Mouse (Mus musculus) midbrain, embryonic 10.5 days (tissue): Measurements from ENCODE around the gene Pip5k1a. TPM values are rescaled to one million over a fixed set of nuclear protein-coding genes. Genes with fewer than 3 reads are reported as not detected.

Experiments
- DNase-seq: peaks from one replicate; pipeline ENCODE4 v3.0.0-alpha.2; 2017; ENCODE audit warnings: low spot score
- H3K27ac ChIP-seq: fragments of 300-500 bp; sonication (generic); replicated peaks from 2 replicates; pipeline ENCODE4 v1.5.1; 2016; ENCODE audit warnings: mild to moderate bottlenecking
- H3K27me3 ChIP-seq: fragments of 300-500 bp; sonication (generic); 2 replicates; pipeline ENCODE4 v1.6.1; 2016; ENCODE audit warnings: low read depth, mild to moderate bottlenecking; ENCODE audit not compliant: poor library complexity, severe bottlenecking
- H3K36me3 ChIP-seq: fragments of 300-500 bp; sonication (generic); 2 replicates; pipeline ENCODE4 v1.6.1; 2016; ENCODE audit warnings: mild to moderate bottlenecking, moderate library complexity
- H3K4me1 ChIP-seq: fragments of 300-500 bp; sonication (generic); 2 replicates; pipeline ENCODE4 v1.6.1; 2016
- H3K4me3 ChIP-seq: fragments of 300-500 bp; sonication (generic); 2 replicates; pipeline ENCODE4 v1.5.1; 2016; ENCODE audit warnings: mild to moderate bottlenecking, moderate library complexity
- H3K9me3 ChIP-seq: fragments of 300-500 bp; sonication (generic); replicated peaks from 2 replicates; pipeline ENCODE4 v1.6.1; 2016; ENCODE audit warnings: mild to moderate bottlenecking
- WGBS: fragments of 180-500 bp; shearing (Covaris S2); methylation state at CpG from one replicate; pipeline ENCODE4 v1.1.7; 2016; 5-methylcytosine and 5-hydroxymethylcytosine counted together
- polyA plus RNA-seq: library from polyadenylated mRNA; unstranded; fragments of >200 nt; fragmentation: Nextera tagmentation; extraction: Ambion mirVana; gene quantifications from 2 replicates; pipeline ENCODE4 v1.2.1, GENCODE M21; 2016

Pip5k1a gene
- 18.0 and 18.7 TPM in 2 replicates for polyA plus RNA-seq

DNA sequence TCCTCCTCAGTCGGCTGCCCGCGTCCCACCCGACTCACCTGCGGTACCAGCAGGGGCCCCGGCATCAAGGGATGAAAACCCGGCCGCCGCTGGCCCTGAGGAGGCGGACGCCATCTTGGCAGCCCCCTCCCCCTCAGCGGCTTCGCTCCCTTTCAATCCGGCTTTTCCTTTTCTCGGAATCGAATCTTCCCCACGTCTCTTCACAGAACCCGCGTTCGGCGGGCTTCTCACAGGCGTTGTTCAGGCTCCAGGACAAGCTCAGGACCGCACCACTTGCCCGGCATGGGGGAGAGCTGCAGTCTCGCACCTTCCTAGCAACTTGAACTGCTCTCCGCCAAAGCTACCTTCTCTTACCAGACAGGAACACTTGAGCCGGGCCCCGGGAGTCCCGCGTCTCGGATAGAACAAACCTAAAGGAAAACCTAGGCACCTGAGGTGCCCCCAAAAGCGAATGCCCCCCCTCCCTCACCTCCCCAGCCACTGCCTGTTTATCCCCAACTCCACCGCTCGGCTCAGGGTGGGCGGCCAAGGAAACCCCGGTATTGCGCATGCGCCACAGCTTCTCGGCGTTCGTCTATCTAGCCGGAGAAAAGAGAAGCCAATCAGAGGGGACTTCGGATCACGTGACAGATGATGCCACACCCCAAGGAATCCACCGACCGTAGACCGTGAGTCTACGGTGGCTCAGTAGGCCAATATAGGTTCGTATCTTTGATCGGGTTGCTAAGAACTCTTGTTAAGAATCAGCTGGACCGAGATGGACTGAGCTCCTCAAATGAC, at the start of gene Pip5k1a:
Pip5k1a (minus strand) TSS at position 593 of the 780 bp plus-strand sequence.
- Histone ChIP-seq H3K27me3 (no peaks in the 10 kb centered on the region), H3K4me3 (peak within 1 kb of the TSS; percentile 96), H3K9me3 (no peaks in the 10 kb centered on the region), H3K36me3 (peaks cover 22% of the 10 kb centered on the region), H3K4me1 (peaks cover 11% of the 10 kb centered on the region), H3K27ac (peak within 1 kb of the TSS; percentile 90)
- DNase-seq, result peak; percentile 98
- under 1% methylated on average over 51 of the region's 51 CpGs for WGBS

DNA sequence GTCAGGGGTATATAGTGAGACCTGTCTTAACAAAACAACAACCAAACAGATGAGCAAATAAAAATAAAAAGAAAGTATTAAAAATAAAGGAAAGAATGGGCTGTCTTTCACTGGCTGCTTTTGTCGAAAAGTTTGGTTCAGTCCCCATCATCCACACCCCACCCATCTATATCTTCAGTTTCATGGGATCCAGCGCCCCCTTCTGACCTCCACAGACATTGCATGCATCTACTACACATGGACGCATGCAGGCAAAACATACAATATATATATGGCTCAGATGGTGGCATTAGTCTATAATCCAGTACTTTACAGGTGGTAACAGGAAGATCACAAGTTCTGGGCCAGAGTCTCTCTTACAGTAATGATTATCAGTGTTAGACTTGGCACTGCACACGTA, 47.1 kb upstream of the Pip5k1a start:
- H3K27me3 ChIP-seq, result peaks cover 13% of the 10 kb centered on the region
- WGBS, result 55% methylated on average over 4 of the region's 4 CpGs
- no peaks in the 10 kb centered on the region for H3K36me3 ChIP-seq
- no peak overlapping the region for H3K27ac ChIP-seq
- no peak overlapping the region for H3K4me3 ChIP-seq
- no peak for DNase-seq
- no peaks in the 10 kb centered on the region for H3K9me3 ChIP-seq
- no peaks in the 10 kb centered on the region for H3K4me1 ChIP-seq

DNA sequence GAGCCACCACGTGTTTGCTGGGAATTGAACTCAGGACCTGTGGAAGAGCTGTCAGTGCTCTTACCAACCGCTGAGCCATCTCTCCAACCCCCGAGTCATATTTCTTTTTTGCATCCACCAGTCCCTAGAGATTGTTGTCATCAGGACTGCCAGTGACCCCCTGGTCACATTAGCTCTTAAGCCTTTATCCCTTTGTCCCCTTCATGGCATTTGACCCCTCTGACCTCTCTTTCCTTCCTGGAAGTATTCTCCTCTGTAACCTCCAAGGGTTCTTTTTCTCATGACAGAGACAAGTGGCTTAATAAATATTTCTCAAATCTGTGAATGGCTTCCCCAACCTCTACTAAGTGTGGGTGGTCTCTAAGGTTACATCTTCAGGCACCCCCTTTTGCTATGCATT, 41.2 kb upstream of the Pip5k1a start:
- no peaks in the 10 kb centered on the region for H3K9me3 ChIP-seq
- peaks cover 8% of the 10 kb centered on the region for H3K4me1 ChIP-seq
- 60% methylated on average over 3 of the region's 3 CpGs for WGBS
- no peaks in the 10 kb centered on the region for H3K36me3 ChIP-seq
- no peak overlapping the region for H3K4me3 ChIP-seq
- H3K27ac ChIP-seq, result no peak overlapping the region
- no peak for DNase-seq
- H3K27me3 ChIP-seq, result no peaks in the 10 kb centered on the region

DNA sequence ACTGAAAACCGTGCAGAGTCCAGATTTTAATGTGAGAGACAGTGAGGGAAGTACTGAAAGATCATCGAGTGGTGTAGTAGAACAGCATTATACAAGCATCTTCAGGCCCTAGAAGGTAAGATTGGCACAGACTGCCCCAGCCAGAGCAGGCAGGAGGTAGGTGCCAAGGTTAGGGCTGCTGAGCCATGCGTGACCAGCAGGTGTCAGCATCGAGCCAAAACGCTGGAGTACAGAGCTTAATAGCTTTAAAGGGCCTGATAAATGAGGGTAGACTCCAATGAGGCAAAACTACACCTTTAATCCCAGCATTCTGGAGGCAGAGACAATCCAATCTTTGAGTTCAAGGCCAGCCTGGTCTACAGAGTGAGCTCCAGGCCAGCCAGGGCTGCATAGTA, 35.9 kb upstream of the Pip5k1a start:
- no peaks in the 10 kb centered on the region for H3K27me3 ChIP-seq
- WGBS, result 9% methylated on average over 5 of the region's 5 CpGs
- DNase-seq, result peak; percentile 81
- H3K4me1 ChIP-seq, result no peaks in the 10 kb centered on the region
- H3K9me3 ChIP-seq, result no peaks in the 10 kb centered on the region
- no peak overlapping the region for H3K4me3 ChIP-seq
- no peak overlapping the region for H3K27ac ChIP-seq
- peaks cover 25% of the 10 kb centered on the region for H3K36me3 ChIP-seq

DNA sequence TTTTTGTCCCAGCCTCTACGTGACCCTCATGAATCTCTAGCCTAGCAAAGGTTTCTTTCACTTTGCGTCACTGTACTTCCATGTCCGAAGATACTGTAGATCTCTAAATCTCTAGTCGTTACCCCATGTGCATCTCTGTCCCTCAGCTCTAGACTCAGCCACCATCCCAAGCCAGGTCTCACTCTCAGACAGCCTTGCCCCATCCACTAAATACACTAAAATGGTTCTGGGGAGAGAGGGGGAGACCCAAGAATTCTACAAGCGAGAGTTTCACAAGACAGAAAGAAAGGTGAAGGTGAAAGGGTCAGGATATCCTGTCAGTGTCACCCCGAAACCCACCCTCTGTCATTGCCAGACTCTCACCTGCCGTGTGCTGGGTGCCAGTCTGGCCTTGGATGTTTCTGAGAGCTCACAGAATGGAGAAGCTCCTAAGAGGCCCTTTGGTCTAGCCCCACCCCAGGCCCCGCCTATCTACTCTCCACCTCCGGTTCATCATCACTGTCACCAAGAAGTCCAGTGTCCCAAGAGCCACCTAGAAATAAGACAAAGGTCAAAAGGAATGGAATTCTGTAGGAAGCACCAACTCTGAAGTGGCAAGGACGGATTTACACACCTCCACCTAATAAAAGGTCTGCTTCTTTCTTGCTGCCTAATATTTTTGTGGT, 35.4 kb upstream of the Pip5k1a start, which contains the start of gene Tnfaip8l2:
Tnfaip8l2 (minus strand) TSS at position 409 of the 665 bp plus-strand sequence.
- DNase-seq, result no peak
- no peaks in the 10 kb centered on the region for H3K9me3 ChIP-seq
- H3K36me3 ChIP-seq, result peaks cover 25% of the 10 kb centered on the region
- no peaks in the 10 kb centered on the region for H3K4me1 ChIP-seq
- 82% methylated on average over 10 of the region's 10 CpGs for WGBS
- no peak within 1 kb of the TSS for H3K4me3 ChIP-seq
- H3K27ac ChIP-seq, result no peak within 1 kb of the TSS
- H3K27me3 ChIP-seq, result no peaks in the 10 kb centered on the region

DNA sequence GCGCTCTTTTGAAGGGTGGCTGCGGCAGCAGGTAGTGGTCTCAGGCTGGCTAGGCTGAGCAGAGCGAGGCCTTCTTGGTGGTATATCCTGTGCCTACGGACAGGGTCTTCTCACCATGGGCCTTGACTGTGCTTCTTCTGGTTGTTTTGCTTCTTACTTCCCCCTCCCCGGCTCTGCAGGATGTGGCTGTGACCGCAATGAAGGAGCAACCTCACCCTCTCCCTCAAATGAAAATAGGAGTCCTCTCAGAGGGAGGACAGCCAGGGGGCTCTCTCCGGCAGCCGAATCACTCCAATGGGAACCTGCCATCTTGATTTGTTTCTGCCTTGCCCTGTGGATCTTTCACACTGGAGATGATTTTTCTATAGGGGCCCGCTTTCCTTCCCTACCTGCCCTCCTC, 34.7 kb upstream of the Pip5k1a start:
- Histone ChIP-seq H3K36me3 (peaks cover 25% of the 10 kb centered on the region), H3K4me3 (no peak overlapping the region), H3K27ac (no peak overlapping the region), H3K27me3 (no peaks in the 10 kb centered on the region), H3K9me3 (no peaks in the 10 kb centered on the region), H3K4me1 (0 out of 2 replicates have a peak, but pooled peaks cover under 1% of the 10 kb centered on the region)
- 95% methylated on average over 9 of the region's 9 CpGs for WGBS
- no peak for DNase-seq

DNA sequence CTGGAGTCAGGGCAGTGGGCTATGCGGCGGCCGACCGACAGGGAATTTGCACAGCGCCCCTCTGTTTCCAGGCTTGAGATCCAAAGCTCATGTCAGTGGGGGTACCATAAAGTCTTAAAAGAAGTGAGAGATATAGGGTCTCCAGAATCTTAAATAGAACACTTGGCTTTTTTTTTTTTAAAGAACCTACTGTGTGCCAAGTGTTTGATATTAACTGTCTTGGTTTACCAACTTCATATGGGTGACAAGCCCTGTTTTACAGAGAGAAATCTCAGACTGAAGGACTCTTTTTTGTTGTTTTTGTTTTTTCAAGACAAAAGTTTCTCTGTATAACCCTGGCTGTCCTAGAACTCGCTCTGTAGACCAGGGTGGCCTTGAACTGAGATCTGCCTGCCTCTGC, 34.1 kb upstream of the Pip5k1a start:
- DNase-seq, result no peak
- Histone ChIP-seq H3K4me3 (no peak overlapping the region), H3K4me1 (peaks cover 7% of the 10 kb centered on the region), H3K36me3 (peaks cover 25% of the 10 kb centered on the region), H3K27ac (no peak overlapping the region), H3K9me3 (no peaks in the 10 kb centered on the region), H3K27me3 (no peaks in the 10 kb centered on the region)
- 92% methylated on average over 6 of the region's 6 CpGs for WGBS

DNA sequence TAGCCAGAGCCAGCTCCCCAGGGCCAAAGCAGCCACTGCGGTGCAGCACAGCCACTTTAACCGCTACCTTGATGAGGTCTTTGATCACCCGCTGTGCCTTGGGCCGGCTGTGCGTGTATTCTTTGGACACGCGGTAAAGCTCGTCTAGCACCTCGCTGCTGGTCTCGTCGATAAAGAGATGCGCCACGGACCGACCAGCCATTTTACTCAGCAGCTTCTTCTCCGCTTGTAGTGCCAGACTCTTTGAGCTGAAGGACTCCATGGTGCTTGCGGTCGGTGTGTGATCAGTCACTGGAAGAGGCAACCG, 33.5 kb upstream of the Pip5k1a start:
- no peak overlapping the region for H3K4me3 ChIP-seq
- no peaks in the 10 kb centered on the region for H3K27me3 ChIP-seq
- WGBS, result 58% methylated on average over 18 of the region's 18 CpGs
- no peak overlapping the region for H3K27ac ChIP-seq
- DNase-seq, result no peak
- H3K9me3 ChIP-seq, result no peaks in the 10 kb centered on the region
- peaks cover 25% of the 10 kb centered on the region for H3K36me3 ChIP-seq
- peaks cover 13% of the 10 kb centered on the region for H3K4me1 ChIP-seq

DNA sequence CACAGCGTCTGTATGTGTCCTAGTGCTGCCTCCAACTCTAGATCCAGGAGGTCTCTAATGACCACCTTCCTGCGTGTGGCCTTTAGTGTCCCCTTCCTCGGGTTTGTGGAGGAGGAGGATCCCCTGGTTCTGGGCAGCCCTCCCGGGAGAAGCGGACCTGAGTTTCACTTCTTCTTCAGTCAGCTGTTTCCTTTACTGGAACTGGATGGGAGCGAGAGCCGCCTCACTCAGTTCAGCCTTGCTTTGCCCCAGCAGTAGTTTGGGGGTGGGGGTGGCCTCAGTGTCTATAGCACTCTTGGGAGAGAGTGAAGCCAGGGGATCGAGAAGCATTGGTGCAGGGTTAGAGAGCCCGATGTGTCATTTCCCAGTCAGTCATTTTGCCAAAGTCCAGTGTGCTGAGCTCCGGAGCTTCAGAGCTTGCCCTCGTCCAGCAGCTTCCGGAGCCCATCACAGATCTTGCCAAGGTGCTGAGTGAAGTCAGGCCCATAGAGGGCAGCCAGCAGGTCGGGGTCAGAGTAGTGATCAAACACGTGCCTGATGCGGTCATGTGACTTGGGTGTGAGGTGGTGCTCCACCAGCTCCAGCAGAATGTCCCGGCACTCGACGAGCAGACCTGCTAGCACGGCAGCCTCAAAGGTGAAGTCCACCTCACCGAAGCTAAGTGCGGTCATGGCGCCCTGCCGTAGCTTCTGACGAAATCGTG, 33.0 kb upstream of the Pip5k1a start:
- 78% methylated on average over 25 of the region's 25 CpGs for WGBS
- peaks cover 25% of the 10 kb centered on the region for H3K36me3 ChIP-seq
- H3K9me3 ChIP-seq, result no peaks in the 10 kb centered on the region
- no peak for DNase-seq
- peaks cover 18% of the 10 kb centered on the region for H3K4me1 ChIP-seq
- no peak overlapping the region for H3K27ac ChIP-seq
- no peak overlapping the region for H3K4me3 ChIP-seq
- no peaks in the 10 kb centered on the region for H3K27me3 ChIP-seq

DNA sequence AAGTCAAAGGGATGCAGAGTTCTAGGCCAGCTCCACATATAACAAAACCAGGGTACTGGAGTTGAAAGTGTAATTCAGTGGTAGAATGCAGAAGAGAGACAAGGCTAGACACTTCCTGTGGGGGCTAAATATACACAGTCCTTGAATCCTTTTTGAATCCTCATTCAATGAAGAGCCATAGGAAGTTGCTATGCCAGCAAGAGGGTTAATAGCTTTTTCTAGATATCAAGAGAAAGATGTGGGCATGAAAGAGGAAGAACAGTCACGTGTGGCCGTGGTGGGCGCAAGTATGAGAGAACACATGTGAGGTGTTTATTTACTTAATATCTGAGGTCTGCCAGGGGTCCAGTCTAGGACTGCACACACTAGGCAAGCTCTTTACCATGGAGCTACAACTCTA, 29.6 kb upstream of the Pip5k1a start:
- DNase-seq, result no peak
- 96% methylated on average over 3 of the region's 3 CpGs for WGBS
- peaks cover 36% of the 10 kb centered on the region for H3K36me3 ChIP-seq

DNA sequence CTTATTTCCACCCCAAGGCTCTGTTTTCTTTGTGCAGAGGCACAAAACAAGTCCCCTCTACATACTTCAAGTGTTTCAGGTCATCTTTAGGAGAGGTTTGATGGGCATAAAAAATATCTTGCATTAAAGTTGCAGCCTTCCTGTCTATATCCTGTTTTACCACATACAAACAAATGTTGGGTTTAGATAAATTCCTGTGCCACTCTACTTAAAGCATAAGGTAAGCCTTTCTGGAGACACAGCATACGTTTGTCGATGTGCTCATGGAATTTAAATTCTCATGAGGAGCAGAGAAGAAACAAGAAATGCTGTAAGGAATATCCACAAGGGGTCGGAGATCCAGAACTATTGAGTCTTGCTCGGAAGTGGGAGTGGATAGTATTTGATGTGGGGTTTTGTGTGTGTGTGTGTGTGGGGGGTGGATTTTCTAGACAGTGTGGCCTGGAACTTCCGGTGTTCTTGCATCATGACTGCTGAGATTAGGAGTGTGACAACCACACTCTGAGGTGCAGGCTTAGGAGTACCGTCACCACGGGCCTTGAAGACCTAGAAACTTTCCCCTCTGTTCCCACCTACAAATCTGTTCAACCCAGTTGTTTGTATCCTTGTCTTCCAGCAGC, 28.8 kb upstream of the Pip5k1a start:
- H3K4me3 ChIP-seq, result peak overlapping the region; percentile 49
- no peak for DNase-seq
- H3K4me1 ChIP-seq, result peaks cover 26% of the 10 kb centered on the region
- peak overlapping the region; percentile 46; the same call in 1 of the 2 replicates for H3K27ac ChIP-seq
- H3K9me3 ChIP-seq, result no peaks in the 10 kb centered on the region
- H3K36me3 ChIP-seq, result peaks cover 39% of the 10 kb centered on the region
- 93% methylated on average over 7 of the region's 7 CpGs for WGBS
- H3K27me3 ChIP-seq, result no peaks in the 10 kb centered on the region

More for the DNA sequence above, 29.6 kb upstream of the Pip5k1a start:
- no peaks in the 10 kb centered on the region for H3K9me3 ChIP-seq
- no peak overlapping the region for H3K27ac ChIP-seq
- peaks cover 26% of the 10 kb centered on the region for H3K4me1 ChIP-seq
- H3K4me3 ChIP-seq, result no peak overlapping the region
- H3K27me3 ChIP-seq, result no peaks in the 10 kb centered on the region

DNA sequence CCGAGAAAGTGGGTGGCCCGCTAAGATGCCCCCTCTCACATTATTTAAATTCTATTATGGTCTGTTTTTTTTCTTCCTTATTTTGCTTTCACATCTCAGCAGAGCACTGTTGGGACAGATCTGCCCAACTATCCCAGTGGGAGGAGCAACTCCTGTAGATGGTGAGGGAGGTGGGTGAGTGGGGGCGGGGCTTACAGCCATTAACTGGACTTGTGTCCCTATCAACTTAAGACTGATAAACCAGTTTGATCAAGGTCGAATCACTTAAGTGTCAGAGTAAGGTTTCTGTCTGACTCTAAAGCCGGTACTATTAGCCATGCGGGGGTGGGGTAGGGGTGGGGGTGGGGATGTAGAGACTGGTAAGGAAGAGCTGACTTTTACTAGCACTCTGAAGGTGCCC, 28.3 kb upstream of the Pip5k1a start:
- Histone ChIP-seq H3K27me3 (no peaks in the 10 kb centered on the region), H3K4me3 (peak overlapping the region; percentile 49), H3K9me3 (no peaks in the 10 kb centered on the region), H3K4me1 (peaks cover 26% of the 10 kb centered on the region), H3K27ac (peak overlapping the region; percentile 46; the same call in 1 of the 2 replicates), H3K36me3 (peaks cover 38% of the 10 kb centered on the region)
- 40% methylated on average over 6 of the region's 6 CpGs for WGBS
- no peak for DNase-seq
